Mouse (Mus musculus) limb, embryonic 11.5 days (tissue): ENCODE measurements around the gene Tmem247. TPM values are rescaled to one million over a fixed set of nuclear protein-coding genes. Genes with fewer than 3 reads are reported as not detected.

ENCODE experiments used
- ATAC-seq: fragments of 200-750 bp; cut with Nextera tagmentation; 2 replicates; pipeline ENCODE4 v1.8.0; 2017; ENCODE audit warnings: low read depth; ENCODE audit not compliant: insufficient number of reproducible peaks, low FRiP score, low TSS enrichment
- DNase-seq: peaks from one replicate; pipeline ENCODE4 v3.0.0-alpha.2; 2015; ENCODE audit warnings: low spot score
- H3K27ac ChIP-seq: fragments of 300-500 bp; sonication (generic); replicated peaks from 2 replicates; pipeline ENCODE4 v1.5.1; 2014; ENCODE audit warnings: low read depth, mild to moderate bottlenecking, low read length
- H3K27me3 ChIP-seq: fragments of 300-500 bp; sonication (generic); 2 replicates; pipeline ENCODE4 v1.6.1; 2014; ENCODE audit warnings: mild to moderate bottlenecking, low read length, mixed read lengths; ENCODE audit not compliant: control insufficient read depth, insufficient read depth
- H3K36me3 ChIP-seq: fragments of 300-500 bp; sonication (generic); 2 replicates; pipeline ENCODE4 v1.6.1; 2014; ENCODE audit warnings: mild to moderate bottlenecking, low read length, moderate library complexity, mixed read lengths; ENCODE audit not compliant: control insufficient read depth, insufficient read depth
- H3K4me1 ChIP-seq: fragments of 300-500 bp; sonication (generic); 2 replicates; pipeline ENCODE4 v1.6.1; 2014; ENCODE audit warnings: low read length, mixed read lengths; ENCODE audit not compliant: control insufficient read depth, insufficient read depth
- H3K4me2 ChIP-seq: fragments of 300-500 bp; sonication (generic); 2 replicates; pipeline ENCODE4 v1.6.1; 2014; ENCODE audit warnings: low read depth, mild to moderate bottlenecking, moderate library complexity; ENCODE audit not compliant: severe bottlenecking
- H3K4me3 ChIP-seq: fragments of 300-500 bp; sonication (generic); 2 replicates; pipeline ENCODE4 v1.5.1; 2014; ENCODE audit warnings: low read depth, low read length
- H3K9ac ChIP-seq: fragments of 300-500 bp; sonication (generic); 2 replicates; pipeline ENCODE4 v1.6.1; 2014; ENCODE audit warnings: mild to moderate bottlenecking, low read length
- H3K9me3 ChIP-seq: fragments of 300-500 bp; sonication (generic); 2 replicates; pipeline ENCODE4 v1.6.1; 2016; ENCODE audit warnings: low read length; ENCODE audit not compliant: control insufficient read depth
- WGBS: fragments of 180-500 bp; shearing (Covaris S2); extraction: QIAGEN DNeasy Blood & Tissue Kit; methylation state at CpG from one replicate; pipeline ENCODE4 v1.1.7; 2014; 5-methylcytosine and 5-hydroxymethylcytosine counted together
- polyA plus RNA-seq: library from polyadenylated mRNA; unstranded; fragments of >200 nt; fragmentation: Nextera tagmentation; extraction: Ambion mirVana; gene quantifications from 2 replicates; pipeline ENCODE4 v1.2.1, GENCODE M21; 2014

Tmem247 gene
- polyA plus RNA-seq, 1 experiment from 2014 or later, result not detected

DNA sequence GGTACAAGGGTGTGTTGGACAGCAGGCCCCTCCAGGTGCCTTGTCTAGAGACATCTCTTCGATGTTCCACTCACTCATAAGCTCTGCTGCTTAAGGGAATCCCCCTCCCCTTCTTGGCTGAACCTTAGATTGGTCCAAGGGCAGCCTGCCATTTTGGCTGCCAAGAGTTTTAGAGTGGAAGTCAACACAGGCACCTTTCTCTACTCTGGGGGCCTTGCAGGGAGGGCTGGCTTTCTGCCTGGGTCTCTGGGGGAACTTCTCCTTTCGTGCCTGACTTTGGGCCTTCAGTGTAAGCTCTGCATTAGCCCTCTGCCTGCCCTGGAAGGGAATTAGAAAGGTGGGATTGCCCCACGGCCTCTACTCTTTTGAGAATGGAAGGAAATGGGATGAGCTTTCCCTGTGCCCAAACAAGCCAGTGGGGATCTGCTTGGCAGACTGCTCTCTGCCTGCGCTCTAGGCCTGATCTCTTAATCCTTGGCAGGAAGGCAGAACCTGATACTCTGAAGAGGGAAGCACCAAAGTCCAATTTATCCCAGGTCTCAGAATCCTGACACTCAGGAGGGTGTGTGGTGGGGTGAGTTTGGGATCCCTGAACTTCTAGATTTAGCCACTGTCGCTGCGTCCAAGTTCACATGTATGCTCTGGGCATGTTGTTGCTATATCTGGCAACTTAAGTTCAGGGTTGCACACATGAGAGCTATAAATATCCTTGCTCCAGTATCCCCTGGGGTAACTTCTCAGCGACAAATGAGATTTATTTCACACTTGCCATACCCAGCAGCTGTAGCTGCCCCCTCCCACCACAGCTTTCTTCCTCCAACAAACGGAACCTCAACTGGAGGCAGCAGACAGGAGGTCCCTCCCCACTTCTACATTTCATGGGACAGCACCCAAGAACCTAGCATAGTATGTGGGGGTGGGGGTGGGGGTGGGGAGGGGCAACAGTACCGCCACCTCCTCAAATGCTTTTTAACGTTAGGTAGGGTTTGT lies 50.7 kb downstream of the Tmem247 start:
- no peak overlapping the region for H3K4me2 ChIP-seq

DNA sequence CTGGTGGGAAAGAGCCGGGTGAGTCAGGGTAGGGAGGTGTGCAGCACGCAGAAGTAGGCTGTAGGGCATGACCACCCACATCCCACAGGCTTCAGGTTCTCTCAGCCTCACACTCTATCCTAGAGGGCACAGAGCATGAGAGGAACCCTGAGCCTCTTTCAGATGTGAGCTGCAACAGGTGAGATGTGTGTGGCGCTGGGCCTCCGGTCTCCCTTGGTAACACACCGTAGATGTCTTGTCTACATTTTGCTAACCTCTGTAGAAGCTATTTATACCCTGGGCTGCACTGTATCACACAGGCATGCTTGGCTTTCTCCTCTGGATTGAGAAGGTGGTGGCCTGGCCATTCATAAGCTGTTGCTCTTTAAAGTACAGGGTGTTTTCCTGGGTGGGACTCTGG lies 51.4 kb downstream of the Tmem247 start:
- H3K27ac ChIP-seq, result no peak overlapping the region
- no peak overlapping the region for H3K4me3 ChIP-seq
- H3K4me1 ChIP-seq, result peaks cover 7% of the 10 kb centered on the region
- H3K9me3 ChIP-seq, result no peaks in the 10 kb centered on the region
- 91% methylated on average over 5 of the region's 5 CpGs for WGBS
- H3K36me3 ChIP-seq, result no peaks in the 10 kb centered on the region; the same call in 1 of the 2 replicates
- no peaks in the 10 kb centered on the region for H3K27me3 ChIP-seq
- H3K4me2 ChIP-seq, result no peak overlapping the region
- DNase-seq (no peak), ATAC-seq (no peak)
- H3K9ac ChIP-seq, result no peak overlapping the region

More for the DNA sequence above, 50.7 kb downstream of the Tmem247 start:
- H3K4me3 ChIP-seq, result no peak overlapping the region
- WGBS, result 83% methylated on average over 10 of the region's 10 CpGs
- H3K36me3 ChIP-seq, result no peaks in the 10 kb centered on the region; the same call in 1 of the 2 replicates
- no peak for ATAC-seq
- no peak for DNase-seq
- H3K9ac ChIP-seq, result no peak overlapping the region
- H3K27ac ChIP-seq, result no peak overlapping the region
- no peaks in the 10 kb centered on the region for H3K9me3 ChIP-seq
- peaks cover 7% of the 10 kb centered on the region for H3K4me1 ChIP-seq
- no peaks in the 10 kb centered on the region for H3K27me3 ChIP-seq

GRCm38 (mm10) chr17:86969582-86969981 lies 52.4 kb downstream of the Tmem247 start:
- Histone ChIP-seq H3K4me1 (peaks cover 7% of the 10 kb centered on the region), H3K9ac (no peak overlapping the region), H3K9me3 (no peaks in the 10 kb centered on the region), H3K4me3 (no peak overlapping the region), H3K36me3 (no peaks in the 10 kb centered on the region; the same call in 1 of the 2 replicates), H3K27me3 (no peaks in the 10 kb centered on the region), H3K4me2 (no peak overlapping the region), H3K27ac (no peak overlapping the region)
- 74% methylated on average over 5 of the region's 5 CpGs for WGBS
- DNase-seq, result no peak
- ATAC-seq, result no peak

DNA sequence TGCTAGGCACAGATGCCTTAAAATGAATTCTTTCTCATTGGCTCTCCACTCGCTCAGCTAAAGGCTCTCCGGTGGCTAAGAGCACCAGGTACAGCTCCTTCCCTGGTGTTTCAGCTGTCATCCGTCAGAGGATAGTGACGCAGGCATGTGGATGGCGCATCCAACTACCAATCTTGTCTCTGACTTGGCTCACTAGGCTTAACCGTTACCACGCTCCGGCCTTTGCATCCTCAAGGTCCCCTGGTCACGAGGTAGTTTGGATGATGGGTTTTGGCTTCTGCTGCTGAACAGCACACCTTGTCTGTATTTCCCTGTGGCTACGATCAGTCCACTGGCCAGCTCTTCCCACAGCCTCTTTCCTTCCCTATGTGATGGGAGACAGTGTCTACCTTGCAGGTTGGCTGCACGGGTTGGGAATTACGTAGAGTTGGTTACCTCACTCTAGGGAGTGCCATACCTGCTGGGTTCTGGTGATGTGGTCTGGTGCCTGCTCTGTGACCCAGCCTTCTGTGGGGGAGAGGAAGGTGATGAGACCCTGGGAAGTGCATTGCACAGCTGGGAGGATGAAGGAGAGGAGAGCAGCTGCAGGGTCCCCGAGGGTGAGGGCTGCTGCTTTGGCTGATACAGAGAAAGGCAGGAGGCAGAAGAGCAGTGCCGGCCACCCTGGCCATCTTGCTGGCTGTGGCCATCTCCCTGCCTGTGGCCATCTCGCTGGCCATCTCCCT lies 53.0 kb downstream of the Tmem247 start:
- Histone ChIP-seq H3K4me3 (no peak overlapping the region), H3K27ac (no peak overlapping the region), H3K4me2 (no peak overlapping the region), H3K4me1 (peaks cover 2% of the 10 kb centered on the region; the same call in 1 of the 2 replicates), H3K9ac (no peak overlapping the region), H3K36me3 (no peaks in the 10 kb centered on the region; the same call in 1 of the 2 replicates), H3K9me3 (no peaks in the 10 kb centered on the region), H3K27me3 (no peaks in the 10 kb centered on the region)
- WGBS, result 93% methylated on average over 15 of the region's 15 CpGs
- no peak for ATAC-seq
- no peak for DNase-seq

DNA sequence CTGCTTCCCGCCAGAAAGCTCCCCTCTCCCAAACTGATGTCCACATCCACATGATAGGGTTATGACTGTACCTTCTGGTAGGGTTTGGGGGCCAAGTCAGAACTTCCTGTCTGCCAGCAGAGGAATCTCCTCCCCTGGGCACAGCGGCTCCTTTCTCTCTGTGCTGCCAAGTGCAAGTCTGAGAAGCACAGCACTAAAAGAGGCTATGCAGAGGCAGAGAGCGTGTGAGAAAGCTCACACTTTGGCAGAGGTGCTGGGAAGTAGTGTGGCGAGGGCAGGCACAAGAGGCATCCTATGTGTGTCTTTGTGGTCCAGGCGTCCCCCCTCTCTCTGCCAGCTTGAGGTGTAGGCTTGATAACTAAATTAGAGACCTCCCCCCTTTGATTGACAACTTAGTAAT lies 53.9 kb downstream of the Tmem247 start:
- Histone ChIP-seq H3K27me3 (no peaks in the 10 kb centered on the region), H3K4me1 (no peaks in the 10 kb centered on the region), H3K9me3 (no peaks in the 10 kb centered on the region), H3K27ac (no peak overlapping the region), H3K4me2 (no peak overlapping the region), H3K36me3 (no peaks in the 10 kb centered on the region; the same call in 1 of the 2 replicates), H3K9ac (no peak overlapping the region), H3K4me3 (no peak overlapping the region)
- WGBS, result 79% methylated on average over 5 of the region's 5 CpGs
- no peak for DNase-seq
- no peak for ATAC-seq

DNA sequence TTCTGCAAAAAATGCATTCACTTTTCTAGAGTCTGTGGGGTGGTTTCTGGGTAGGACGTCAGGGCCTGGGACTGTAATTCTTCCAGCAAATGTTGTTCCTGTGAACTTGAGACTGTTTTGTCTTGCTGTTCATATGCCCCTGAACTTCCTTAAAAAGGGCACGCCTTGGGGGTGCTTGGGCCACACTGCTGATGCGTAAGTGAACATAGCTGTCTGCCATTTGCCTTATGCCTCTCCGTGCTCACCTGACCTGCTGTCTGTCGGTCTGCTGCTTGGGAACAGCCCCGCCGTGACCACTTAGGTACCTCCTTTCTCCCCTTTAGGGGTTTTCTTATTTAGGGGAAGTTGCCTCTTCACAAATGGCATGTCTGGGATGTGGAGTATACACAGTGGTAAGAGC lies 54.7 kb downstream of the Tmem247 start:
- Histone ChIP-seq H3K36me3 (peaks cover 3% of the 10 kb centered on the region), H3K4me1 (no peaks in the 10 kb centered on the region), H3K9me3 (no peaks in the 10 kb centered on the region), H3K27me3 (no peaks in the 10 kb centered on the region), H3K27ac (no peak overlapping the region), H3K4me3 (no peak overlapping the region), H3K9ac (no peak overlapping the region), H3K4me2 (no peak overlapping the region)
- 90% methylated on average over 7 of the region's 7 CpGs for WGBS
- ATAC-seq (no peak), DNase-seq (no peak)

Other genes starting within 250 kb of the Tmem247 start
- gene Epas1, start 163.6 kb upstream of the Tmem247 start, polyA plus RNA-seq, result 6.5 and 7.9 TPM in 2 replicates
- not detected in 2 replicates for gene Atp6v1e2, start 30.5 kb downstream of the Tmem247 start, polyA plus RNA-seq
- gene Rhoq, start 45.7 kb downstream of the Tmem247 start, polyA plus RNA-seq, result 17.7 and 19.0 TPM in 2 replicates
- 37.4 and 37.9 TPM in 2 replicates for gene Pigf, start 108.1 kb downstream of the Tmem247 start, polyA plus RNA-seq
- gene Cript, start 108.2 kb downstream of the Tmem247 start, polyA plus RNA-seq, result 133 and 148 TPM in 2 replicates
- 13.4 and 14.4 TPM in 2 replicates for gene Socs5, start 190.3 kb downstream of the Tmem247 start, polyA plus RNA-seq